Mouse (Mus musculus): ENCODE results near the gene Ppme1. TPM values are rescaled to one million over a fixed set of nuclear protein-coding genes. Genes with fewer than 3 reads are reported as not detected.

The Ppme1 gene
- polyA plus RNA-seq (2012; rRNA removed) = 84.2 and 106 TPM in 2 replicates

GRCm38 (mm10) chr7:100371495-100372451 is at the start of gene Ppme1, which contains the start of gene C2cd3:
Gene Ppme1 (minus strand): TSS chr7:100372307.
Gene C2cd3 (plus strand): TSS chr7:100372233.

GRCm38 (mm10) chr7:100285383-100285782 is 86.7 kb downstream of the Ppme1 start, which contains the start of gene P4ha3:
Gene P4ha3 (plus strand): TSS chr7:100285520.

Other genes starting within 250 kb of the Ppme1 start
- gene Lipt2, start 213.0 kb downstream of the Ppme1 start, polyA plus RNA-seq (2012; rRNA removed) = 8.4 and 13.0 TPM in 2 replicates
- gene Kcne3, start 195.8 kb downstream of the Ppme1 start, polyA plus RNA-seq (2012; rRNA removed) = 2.2 and 10.8 TPM in 2 replicates
- gene Pgm2l1, start 144.9 kb downstream of the Ppme1 start, polyA plus RNA-seq (2012; rRNA removed) = 15.7 and 15.9 TPM in 2 replicates
- 5.5 and 13.0 TPM in 2 replicates for gene P4ha3, start 86.8 kb downstream of the Ppme1 start, polyA plus RNA-seq (2012; rRNA removed)
- gene C2cd3, start 74 bp downstream of the Ppme1 start, polyA plus RNA-seq (2012; rRNA removed) = 28.2 and 37.5 TPM in 2 replicates
- 0.08 TPM in 1 of 2 replicates, not detected in the other for gene Ucp3, start 100.7 kb upstream of the Ppme1 start, polyA plus RNA-seq (2012; rRNA removed)
- gene Ucp2, start 121.0 kb upstream of the Ppme1 start, polyA plus RNA-seq (2012; rRNA removed) = 41.1 and 93.0 TPM in 2 replicates
- gene Dnajb13, start 142.7 kb upstream of the Ppme1 start, polyA plus RNA-seq (2012; rRNA removed) = 0.52 and 1.0 TPM in 2 replicates
- 10.4 and 14.5 TPM in 2 replicates for gene Coa4, start 164.8 kb upstream of the Ppme1 start, polyA plus RNA-seq (2012; rRNA removed)
- gene Rab6a, start 235.1 kb upstream of the Ppme1 start, polyA plus RNA-seq (2012; rRNA removed) = 71.6 and 97.6 TPM in 2 replicates
- gene Mrpl48, start 236.0 kb upstream of the Ppme1 start, polyA plus RNA-seq (2012; rRNA removed) = 30.7 and 39.2 TPM in 2 replicates

Data from central nervous system, embryonic 11.5 days (tissue).